Mouse (Mus musculus) liver, postnatal 0 days (tissue): ENCODE measurements around the gene Sorl1.

ENCODE experiments used
- CTCF ChIP-seq: sonication (generic); IDR thresholded peaks from 2 replicates; pipeline ENCODE4 v1.5.1; 2016; ENCODE audit warnings: antibody characterized with exemption, low read depth
- EP300 ChIP-seq: IDR thresholded peaks from 2 replicates; pipeline ENCODE4 v1.6.1; 2016; ENCODE audit warnings: antibody characterized with exemption, low read depth, mild to moderate bottlenecking

DNA sequence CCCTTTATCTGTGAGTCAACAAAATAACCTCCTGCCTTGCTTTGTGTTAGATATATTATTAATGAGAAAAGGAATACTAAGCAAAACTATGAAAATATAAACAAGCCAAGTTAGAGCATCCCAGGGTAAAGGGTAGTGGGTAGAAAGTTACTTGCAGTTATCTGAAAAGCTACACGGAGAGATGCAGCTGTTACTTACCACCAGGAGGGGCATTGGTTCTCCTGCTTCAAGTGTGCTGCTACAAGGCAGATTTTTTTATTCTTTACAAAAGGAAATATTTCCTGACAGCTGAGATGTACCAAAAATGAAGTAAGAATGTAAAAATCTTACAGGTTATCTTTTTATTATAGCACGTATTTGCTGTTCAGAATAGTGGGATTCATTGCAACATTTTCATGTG, 40.8 kb upstream of the Sorl1 start:
- TF ChIP-seq CTCF (no peak), EP300 (no peak)
